Mouse (Mus musculus) limb, embryonic 14.5 days (tissue): ENCODE data around the gene Sox13. TPM values are rescaled to one million over a fixed set of nuclear protein-coding genes. Genes with fewer than 3 reads are reported as not detected.

Experiments used
- ATAC-seq: fragments of 200-750 bp; cut with Nextera tagmentation; 2 replicates; pipeline ENCODE4 v1.8.0; 2017; ENCODE audit warnings: low read depth, moderate number of reproducible peaks, moderate TSS enrichment; ENCODE audit not compliant: low FRiP score
- DNase-seq: peaks from one replicate; pipeline ENCODE4 v3.0.0-alpha.2; 2015; ENCODE audit warnings: low spot score
- H3K27ac ChIP-seq: fragments of 300-500 bp; sonication (generic); replicated peaks from 2 replicates; pipeline ENCODE4 v1.5.1; 2014; ENCODE audit warnings: low read depth, mild to moderate bottlenecking, low read length, moderate library complexity, mixed read lengths
- H3K27me3 ChIP-seq: fragments of 300-500 bp; sonication (generic); 2 replicates; pipeline ENCODE4 v1.6.1; 2014; ENCODE audit warnings: low read length, mixed read lengths; ENCODE audit not compliant: control insufficient read depth, insufficient read depth
- H3K36me3 ChIP-seq: fragments of 300-500 bp; sonication (generic); 2 replicates; pipeline ENCODE4 v1.6.1; 2014; ENCODE audit warnings: mild to moderate bottlenecking, low read length, moderate library complexity, mixed read lengths; ENCODE audit not compliant: control insufficient read depth, insufficient read depth
- H3K4me1 ChIP-seq: fragments of 300-500 bp; sonication (generic); 2 replicates; pipeline ENCODE4 v1.6.1; 2014; ENCODE audit warnings: antibody characterized with exemption, low read length, mixed read lengths; ENCODE audit not compliant: control insufficient read depth, insufficient read depth
- H3K4me2 ChIP-seq: fragments of 300-500 bp; sonication (generic); replicated peaks from 2 replicates; pipeline ENCODE4 v1.6.1; 2014; ENCODE audit warnings: low read depth, mild to moderate bottlenecking, low read length, moderate library complexity; ENCODE audit not compliant: severe bottlenecking
- H3K4me3 ChIP-seq: fragments of 300-500 bp; sonication (generic); replicated peaks from 2 replicates; pipeline ENCODE4 v1.5.1; 2014; ENCODE audit warnings: low read length
- H3K9ac ChIP-seq: fragments of 300-500 bp; sonication (generic); 2 replicates; pipeline ENCODE4 v1.6.1; 2014; ENCODE audit warnings: mild to moderate bottlenecking, low read depth, low read length, moderate library complexity; ENCODE audit not compliant: severe bottlenecking
- H3K9me3 ChIP-seq: fragments of 300-500 bp; sonication (generic); 2 replicates; pipeline ENCODE4 v1.6.1; 2016; ENCODE audit warnings: low read length; ENCODE audit not compliant: control insufficient read depth
- POLR2A ChIP-seq: fragments of 200-500 bp; IDR thresholded peaks from 2 replicates; pipeline ENCODE4 v1.8.0; 2012; ENCODE audit warnings: inconsistent platforms, mild to moderate bottlenecking, moderate library complexity, borderline replicate concordance; ENCODE audit not compliant: insufficient read depth, insufficient read length; ENCODE audit errors: extremely low read depth
- WGBS: fragments of 180-500 bp; shearing (Covaris S2); extraction: QIAGEN DNeasy Blood & Tissue Kit; methylation state at CpG from one replicate; pipeline ENCODE4 v1.1.7; 2014; 5-methylcytosine and 5-hydroxymethylcytosine counted together
- polyA plus RNA-seq, 2 experiments: library from polyadenylated mRNA; depleted of rRNA in 1 of 2; stranded (reverse) in 1 of 2; unstranded in 1 of 2; fragments of >200 nt; fragmentation: Nextera tagmentation in 1 of 2; extraction: Ambion mirVana in 1 of 2; gene quantifications; 2 replicates each; pipeline versions ENCODE4 v1.2.1 to v1.2.3; 2012 to 2014

The Sox13 gene
- polyA plus RNA-seq, 2 experiments: 4.7 to 22.9 TPM

DNA sequence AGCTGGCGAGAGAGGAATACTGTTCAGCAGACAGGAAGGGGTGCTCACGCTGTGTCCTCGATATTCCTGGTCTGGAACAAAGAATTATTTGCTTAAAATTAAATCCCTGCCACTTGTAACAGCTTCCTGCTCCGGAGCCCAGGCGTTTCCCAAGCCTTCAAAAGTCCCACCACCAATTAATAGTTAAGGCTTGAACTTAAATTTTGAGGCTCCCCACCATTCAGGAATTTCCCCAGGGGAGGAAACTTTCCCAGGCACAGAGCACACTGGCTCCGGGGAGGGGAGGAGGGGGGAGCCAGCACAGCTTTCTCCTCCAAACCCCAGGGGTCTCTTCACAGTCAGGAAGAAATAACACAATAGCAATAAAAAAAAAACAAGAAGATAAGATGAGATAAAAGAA is 44.6 kb upstream of the Sox13 start:
- H3K36me3 ChIP-seq: no peaks in the 10 kb centered on the region
- DNase-seq (no peak), ATAC-seq (no peak)
- H3K4me3 ChIP-seq: no peak overlapping the region
- no peak for TF ChIP-seq POLR2A
- H3K4me2 ChIP-seq: no peak overlapping the region
- no peaks in the 10 kb centered on the region; the same call in 1 of the 2 replicates for H3K4me1 ChIP-seq
- 17% methylated on average over 6 of the region's 6 CpGs for WGBS
- no peak overlapping the region for H3K27ac ChIP-seq
- no peaks in the 10 kb centered on the region for H3K27me3 ChIP-seq
- no peaks in the 10 kb centered on the region for H3K9me3 ChIP-seq
- no peak overlapping the region for H3K9ac ChIP-seq

DNA sequence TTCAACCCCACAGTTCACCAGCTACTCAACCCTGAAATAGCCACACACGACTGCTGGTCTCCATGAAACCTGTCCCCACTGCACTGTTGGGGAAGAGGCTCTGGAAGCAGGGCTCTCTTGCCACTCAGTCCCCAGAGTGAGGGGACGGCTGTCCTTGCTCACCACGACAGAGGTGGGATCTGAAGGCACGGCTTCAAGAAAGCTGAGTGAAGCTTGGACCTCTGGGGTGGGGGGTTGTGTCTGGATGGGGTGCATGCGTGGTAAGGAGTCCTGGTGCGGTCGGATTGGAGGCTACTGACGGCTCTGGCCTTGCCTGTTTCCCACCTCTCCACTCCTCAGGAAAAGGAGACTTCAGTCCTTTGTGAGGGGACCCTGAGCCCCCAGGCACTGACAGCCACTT is 43.7 kb upstream of the Sox13 start:
- no peak for TF ChIP-seq POLR2A
- H3K36me3 ChIP-seq: no peaks in the 10 kb centered on the region
- no peak overlapping the region for H3K4me3 ChIP-seq
- no peak for ATAC-seq
- no peak overlapping the region for H3K9ac ChIP-seq
- no peaks in the 10 kb centered on the region for H3K27me3 ChIP-seq
- no peaks in the 10 kb centered on the region for H3K9me3 ChIP-seq
- no peak for DNase-seq
- WGBS: 67% methylated on average over 8 of the region's 8 CpGs
- no peak overlapping the region for H3K4me2 ChIP-seq
- H3K4me1 ChIP-seq: no peaks in the 10 kb centered on the region; the same call in 1 of the 2 replicates
- H3K27ac ChIP-seq: no peak overlapping the region

DNA sequence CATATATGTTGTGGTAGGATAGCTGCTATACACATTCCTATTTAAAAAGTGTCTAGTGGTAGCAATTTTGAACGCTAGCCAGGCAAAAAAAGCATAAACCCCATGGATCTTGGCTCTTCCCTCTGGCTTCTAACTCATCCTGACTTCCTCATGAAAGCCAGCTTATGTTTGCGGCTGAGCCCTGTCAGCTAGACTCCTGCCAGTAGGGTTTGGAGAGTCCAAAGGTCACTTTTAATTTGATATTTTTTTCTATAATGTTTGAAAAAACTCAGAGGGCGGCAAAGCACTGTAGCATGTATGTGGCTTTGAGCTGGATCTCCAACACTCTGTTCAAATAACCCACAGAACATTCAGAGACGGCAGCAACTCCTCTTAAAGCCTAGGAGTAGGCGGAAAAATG is 39.0 kb upstream of the Sox13 start:
- H3K27ac ChIP-seq: no peak overlapping the region
- 83% methylated on average over 5 of the region's 5 CpGs for WGBS
- no peak overlapping the region for H3K4me2 ChIP-seq
- H3K9me3 ChIP-seq: no peaks in the 10 kb centered on the region
- no peaks in the 10 kb centered on the region for H3K36me3 ChIP-seq
- H3K27me3 ChIP-seq: no peaks in the 10 kb centered on the region
- no peak for ATAC-seq
- H3K4me1 ChIP-seq: no peaks in the 10 kb centered on the region
- DNase-seq: no peak
- no peak for TF ChIP-seq POLR2A
- H3K4me3 ChIP-seq: no peak overlapping the region
- H3K9ac ChIP-seq: no peak overlapping the region

DNA sequence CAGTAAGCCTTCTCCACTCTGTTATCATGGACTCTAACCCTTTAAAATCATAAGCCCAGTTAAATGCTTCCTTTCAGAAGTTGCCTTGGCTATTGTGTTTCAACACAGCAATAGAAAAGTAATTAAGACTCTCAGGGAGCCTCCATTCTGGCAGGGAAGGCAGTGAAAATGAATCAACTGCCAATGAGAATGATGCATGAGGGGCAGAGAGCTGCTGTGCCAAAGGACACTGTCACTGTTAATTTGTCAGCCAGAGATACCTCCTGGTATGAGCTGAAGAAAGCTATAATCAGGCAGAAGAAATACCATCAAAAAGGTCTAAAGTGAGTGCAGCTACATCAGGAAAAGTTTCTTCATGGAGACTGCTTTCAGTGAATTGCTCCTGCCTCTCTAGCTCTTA is 36.8 kb upstream of the Sox13 start:
- no peak overlapping the region for H3K4me3 ChIP-seq
- no peaks in the 10 kb centered on the region for H3K36me3 ChIP-seq
- no peak overlapping the region for H3K4me2 ChIP-seq
- no peak for DNase-seq
- no peaks in the 10 kb centered on the region for H3K9me3 ChIP-seq
- no peaks in the 10 kb centered on the region for H3K4me1 ChIP-seq
- no peaks in the 10 kb centered on the region for H3K27me3 ChIP-seq
- TF ChIP-seq POLR2A: no peak
- ATAC-seq: no peak
- no peak overlapping the region for H3K27ac ChIP-seq
- H3K9ac ChIP-seq: no peak overlapping the region

DNA sequence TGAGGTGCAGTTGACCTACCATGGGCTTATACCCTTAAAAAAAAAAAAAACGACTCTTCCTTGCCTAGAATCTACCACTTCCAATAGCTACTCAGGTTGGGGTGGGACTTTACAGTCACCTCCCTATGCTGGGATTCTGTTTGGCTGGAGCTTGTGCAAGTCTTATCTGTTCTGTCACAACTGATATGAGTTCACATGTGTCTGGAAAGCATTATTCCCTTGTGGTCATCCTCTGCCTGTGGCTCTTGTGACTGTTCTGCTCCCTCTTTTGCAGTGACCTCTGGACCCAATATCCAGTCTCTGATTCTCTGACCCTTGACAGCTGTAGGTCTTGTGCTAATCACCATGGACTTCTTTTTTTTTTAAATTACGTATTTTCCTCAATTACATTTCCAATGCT is 31.9 kb upstream of the Sox13 start:
- H3K9me3 ChIP-seq: no peaks in the 10 kb centered on the region
- no peaks in the 10 kb centered on the region for H3K4me1 ChIP-seq
- H3K27me3 ChIP-seq: no peaks in the 10 kb centered on the region
- no peaks in the 10 kb centered on the region for H3K36me3 ChIP-seq
- TF ChIP-seq POLR2A: no peak
- ATAC-seq (no peak), DNase-seq (no peak)
- no peak overlapping the region for H3K9ac ChIP-seq
- no peak overlapping the region for H3K27ac ChIP-seq
- no peak overlapping the region for H3K4me3 ChIP-seq
- WGBS: 58% methylated on average over 2 of the region's 2 CpGs
- H3K4me2 ChIP-seq: no peak overlapping the region

DNA sequence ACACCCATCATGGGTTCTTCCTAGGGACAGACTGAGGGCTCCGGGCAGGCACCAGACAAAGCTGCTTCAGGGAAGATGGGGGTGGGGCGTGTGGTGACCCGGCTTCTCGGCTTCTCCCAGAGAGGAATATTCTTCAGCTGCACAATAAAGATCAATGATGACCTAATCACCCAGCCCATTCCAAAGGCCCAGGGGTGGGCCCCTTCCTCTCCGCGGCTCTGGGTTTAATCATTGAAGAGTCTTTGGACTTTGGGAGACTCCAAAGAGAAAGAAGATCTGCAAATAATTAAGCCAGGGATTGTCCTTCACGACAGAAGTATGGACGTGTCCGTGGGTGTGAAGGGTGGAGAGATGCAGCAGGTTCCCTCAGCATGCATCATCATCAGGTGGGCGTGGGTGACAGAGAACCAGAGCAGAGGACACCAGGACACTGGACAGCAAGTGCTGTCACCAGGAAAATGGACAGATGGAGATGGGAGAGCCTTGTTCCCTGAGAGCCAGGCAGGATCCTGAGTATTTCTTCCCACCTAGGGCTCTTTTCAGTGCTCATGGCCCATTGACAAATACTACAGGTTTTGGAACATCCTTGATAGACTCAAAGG is 28.5 kb upstream of the Sox13 start:
- H3K4me2 ChIP-seq: no peak overlapping the region

More for the DNA sequence above, 28.5 kb upstream of the Sox13 start:
- H3K27me3 ChIP-seq: no peaks in the 10 kb centered on the region
- no peaks in the 10 kb centered on the region for H3K9me3 ChIP-seq
- peaks cover 6% of the 10 kb centered on the region; the same call in 1 of the 2 replicates for H3K4me1 ChIP-seq
- no peak overlapping the region for H3K4me3 ChIP-seq
- no peak overlapping the region for H3K27ac ChIP-seq
- H3K36me3 ChIP-seq: no peaks in the 10 kb centered on the region
- no peak overlapping the region for H3K9ac ChIP-seq
- TF ChIP-seq POLR2A: no peak
- WGBS: 33% methylated on average over 10 of the region's 10 CpGs
- ATAC-seq (no peak), DNase-seq (no peak)
